Mouse (Mus musculus) megakaryocyte, embryonic 14.5 days (primary cell): ENCODE results near the gene C1qtnf5.

Experiments
- FLI1 ChIP-seq: IDR thresholded peaks from 2 replicates; pipeline ENCODE4 v1.6.1; 2012; ENCODE audit warnings: low read length, inconsistent platforms, mixed read lengths
- GATA1 ChIP-seq: IDR thresholded peaks from 3 replicates; pipeline ENCODE4 v1.6.1; 2012; ENCODE audit warnings: mixed read lengths, low read length, inconsistent platforms, borderline replicate concordance

GRCm38 (mm10) chr9:44114453-44114852 lies 7.4 kb downstream of the C1qtnf5 start:
- no peak for TF ChIP-seq FLI1
- no peak for TF ChIP-seq GATA1
